Mouse (Mus musculus) forebrain, embryonic 11.5 days (tissue): ENCODE results near the gene Gm10775. TPM values are rescaled to one million over a fixed set of nuclear protein-coding genes. Genes with fewer than 3 reads are reported as not detected.

ENCODE experiments used
- ATAC-seq: fragments of 200-750 bp; cut with Nextera tagmentation; replicated peaks from 2 replicates; pipeline ENCODE4 v1.8.0; 2017; ENCODE audit warnings: moderate TSS enrichment; ENCODE audit not compliant: low FRiP score
- DNase-seq: peaks from one replicate; pipeline ENCODE4 v3.0.0-alpha.2; 2017; ENCODE audit warnings: low spot score
- H3K27ac ChIP-seq: fragments of 300-500 bp; sonication (generic); 2 replicates; pipeline ENCODE4 v1.5.1; 2014; ENCODE audit warnings: low read depth, low read length
- H3K27me3 ChIP-seq: fragments of 300-500 bp; sonication (generic); 2 replicates; pipeline ENCODE4 v1.6.1; 2014; ENCODE audit warnings: mild to moderate bottlenecking, low read length, mixed read lengths; ENCODE audit not compliant: control insufficient read depth, insufficient read depth
- H3K36me3 ChIP-seq: fragments of 300-500 bp; sonication (generic); 2 replicates; pipeline ENCODE4 v1.6.1; 2014; ENCODE audit warnings: mild to moderate bottlenecking, low read length, moderate library complexity, mixed read lengths; ENCODE audit not compliant: control insufficient read depth, insufficient read depth
- H3K4me1 ChIP-seq: fragments of 300-500 bp; sonication (generic); replicated peaks from 2 replicates; pipeline ENCODE4 v1.6.1; 2014; ENCODE audit warnings: low read length, mixed read lengths; ENCODE audit not compliant: control insufficient read depth, insufficient read depth
- H3K4me2 ChIP-seq: fragments of 300-500 bp; sonication (generic); 2 replicates; pipeline ENCODE4 v1.6.1; 2014; ENCODE audit warnings: low read depth, mild to moderate bottlenecking, low read length, moderate library complexity, mixed read lengths; ENCODE audit not compliant: severe bottlenecking
- H3K4me3 ChIP-seq: fragments of 300-500 bp; sonication (generic); 2 replicates; pipeline ENCODE4 v1.5.1; 2014; ENCODE audit warnings: low read depth, low read length
- H3K9ac ChIP-seq: fragments of 300-500 bp; sonication (generic); 2 replicates; pipeline ENCODE4 v1.6.1; 2014; ENCODE audit warnings: low read length
- H3K9me3 ChIP-seq: fragments of 300-500 bp; sonication (generic); 2 replicates; pipeline ENCODE4 v1.6.1; 2016; ENCODE audit warnings: low read length, mixed read lengths; ENCODE audit not compliant: control insufficient read depth
- WGBS: fragments of 180-500 bp; shearing (Covaris S2); extraction: QIAGEN DNeasy Blood & Tissue Kit; methylation state at CpG from one replicate; pipeline ENCODE4 v1.1.7; 2014; 5-methylcytosine and 5-hydroxymethylcytosine counted together
- polyA plus RNA-seq: library from polyadenylated mRNA; unstranded; fragments of >200 nt; fragmentation: Nextera tagmentation; extraction: Ambion mirVana; gene quantifications from 2 replicates; pipeline ENCODE4 v1.2.1, GENCODE M21; 2014

The Gm10775 gene
- polyA plus RNA-seq, 1 experiment from 2014 or later, result not detected

GRCm38 (mm10) chr13:65243273-65243672 is 16.1 kb upstream of the Gm10775 start:
- Histone ChIP-seq H3K27me3 (no peaks in the 10 kb centered on the region), H3K4me1 (no peaks in the 10 kb centered on the region), H3K4me3 (no peak overlapping the region), H3K36me3 (no peaks in the 10 kb centered on the region; the same call in 1 of the 2 replicates), H3K9ac (no peak overlapping the region), H3K27ac (no peak overlapping the region), H3K4me2 (no peak overlapping the region), H3K9me3 (peaks cover 19% of the 10 kb centered on the region)
- 94% methylated on average over 4 of the region's 4 CpGs for WGBS
- ATAC-seq, result no peak
- no peak for DNase-seq

- ATAC-seq, result peak; percentile 56
- H3K4me2 ChIP-seq, result peak overlapping the region; percentile 24
- peaks cover 5% of the 10 kb centered on the region for H3K36me3 ChIP-seq
- peaks cover 40% of the 10 kb centered on the region for H3K9me3 ChIP-seq
- H3K27me3 ChIP-seq, result no peaks in the 10 kb centered on the region
- 25% methylated on average over 36 of the region's 36 CpGs for WGBS
- H3K4me1 ChIP-seq, result no peaks in the 10 kb centered on the region
- H3K9ac ChIP-seq, result no peak overlapping the region
- peak; percentile 63 for DNase-seq
- no peak overlapping the region for H3K27ac ChIP-seq
- no peak overlapping the region for H3K4me3 ChIP-seq
These were observed 974 bp upstream of the Gm10775 start for GRCm38 (mm10) chr13:65258175-65258954.

- peaks cover 54% of the 10 kb centered on the region for H3K9me3 ChIP-seq
- ATAC-seq, result no peak
- no peak overlapping the region for H3K9ac ChIP-seq
- peaks cover 5% of the 10 kb centered on the region for H3K36me3 ChIP-seq
- no peak for DNase-seq
- no peak overlapping the region for H3K27ac ChIP-seq
- no peaks in the 10 kb centered on the region for H3K27me3 ChIP-seq
- WGBS, result 93% methylated on average over 5 of the region's 5 CpGs
- no peak overlapping the region for H3K4me3 ChIP-seq
- H3K4me2 ChIP-seq, result no peak overlapping the region
- no peaks in the 10 kb centered on the region for H3K4me1 ChIP-seq
These were observed 2.7 kb downstream of the Gm10775 start for GRCm38 (mm10) chr13:65262086-65262485.

GRCm38 (mm10) chr13:65277994-65278382 is 18.6 kb downstream of the Gm10775 start:
- peaks cover 4% of the 10 kb centered on the region; the same call in 1 of the 2 replicates for H3K9me3 ChIP-seq
- H3K27me3 ChIP-seq, result no peaks in the 10 kb centered on the region
- peak overlapping the region; percentile 77 for H3K9ac ChIP-seq
- 13% methylated on average over 9 of the region's 9 CpGs for WGBS
- no peak for DNase-seq
- H3K4me3 ChIP-seq, result peak overlapping the region; percentile 62
- peak overlapping the region; percentile 25; the same call in 1 of the 2 replicates for H3K27ac ChIP-seq
- peaks cover 4% of the 10 kb centered on the region; the same call in 1 of the 2 replicates for H3K36me3 ChIP-seq
- peak; percentile 38; the same call in 1 of the 2 replicates for ATAC-seq
- H3K4me1 ChIP-seq, result no peaks in the 10 kb centered on the region
- peak overlapping the region; percentile 54 for H3K4me2 ChIP-seq

- peak; percentile 98 for ATAC-seq
- H3K9me3 ChIP-seq, result peaks cover 4% of the 10 kb centered on the region; the same call in 1 of the 2 replicates
These were observed 19.3 kb downstream of the Gm10775 start, which contains the start of gene Zfp369 for GRCm38 (mm10) chr13:65278383-65279341. Gene Zfp369, plus strand, starts transcription at chr13:65278814.

GRCm38 (mm10) chr13:65286771-65287170 is 27.4 kb downstream of the Gm10775 start:
- Histone ChIP-seq H3K36me3 (peaks cover 38% of the 10 kb centered on the region), H3K9ac (no peak overlapping the region), H3K4me2 (no peak overlapping the region), H3K27me3 (no peaks in the 10 kb centered on the region), H3K4me3 (no peak overlapping the region), H3K27ac (no peak overlapping the region), H3K4me1 (no peaks in the 10 kb centered on the region), H3K9me3 (peaks cover 43% of the 10 kb centered on the region)
- no peak for DNase-seq
- no peak for ATAC-seq
- WGBS, result 84% methylated on average over 2 of the region's 2 CpGs

More at GRCm38 (mm10) chr13:65278383-65279341, 19.3 kb downstream of the Gm10775 start, which contains the start of gene Zfp369:
- H3K4me3 ChIP-seq, result peak within 1 kb of the TSS; percentile 62
- WGBS, result under 1% methylated on average over 50 of the region's 50 CpGs
- peak within 1 kb of the TSS; percentile 77 for H3K9ac ChIP-seq
- H3K4me2 ChIP-seq, result peak within 1 kb of the TSS; percentile 54
- H3K27ac ChIP-seq, result peak within 1 kb of the TSS; percentile 51; the same call in 1 of the 2 replicates
- DNase-seq, result peak; percentile 95
- no peaks in the 10 kb centered on the region for H3K4me1 ChIP-seq
- H3K36me3 ChIP-seq, result peaks cover 4% of the 10 kb centered on the region; the same call in 1 of the 2 replicates
- H3K27me3 ChIP-seq, result no peaks in the 10 kb centered on the region

- no peak overlapping the region for H3K4me2 ChIP-seq
- H3K9ac ChIP-seq, result no peak overlapping the region
- H3K27me3 ChIP-seq, result no peaks in the 10 kb centered on the region
- WGBS, result 92% methylated on average over 4 of the region's 4 CpGs
- ATAC-seq, result no peak
- peaks cover 58% of the 10 kb centered on the region for H3K36me3 ChIP-seq
- H3K4me1 ChIP-seq, result no peaks in the 10 kb centered on the region
- H3K9me3 ChIP-seq, result peaks cover 50% of the 10 kb centered on the region
- no peak overlapping the region for H3K4me3 ChIP-seq
- H3K27ac ChIP-seq, result no peak overlapping the region
- DNase-seq, result no peak
These were observed 37.0 kb downstream of the Gm10775 start for GRCm38 (mm10) chr13:65296354-65296753.
